Mouse (Mus musculus) spleen, postnatal 10 days (tissue): ENCODE measurements at regions not wholly inside any gene's neighbourhood (a gene's known extent, or its start where the extent isn't known, plus 50 kb on each side); places are given as distances from the start of the nearest gene placed in this dataset.

Experiments used
- DNase-seq, 2 experiments: peaks; one replicate each; pipeline ENCODE4 v3.0.0; 2021 to 2022; ENCODE audit warnings: low spot score in 2 of 2

DNA sequence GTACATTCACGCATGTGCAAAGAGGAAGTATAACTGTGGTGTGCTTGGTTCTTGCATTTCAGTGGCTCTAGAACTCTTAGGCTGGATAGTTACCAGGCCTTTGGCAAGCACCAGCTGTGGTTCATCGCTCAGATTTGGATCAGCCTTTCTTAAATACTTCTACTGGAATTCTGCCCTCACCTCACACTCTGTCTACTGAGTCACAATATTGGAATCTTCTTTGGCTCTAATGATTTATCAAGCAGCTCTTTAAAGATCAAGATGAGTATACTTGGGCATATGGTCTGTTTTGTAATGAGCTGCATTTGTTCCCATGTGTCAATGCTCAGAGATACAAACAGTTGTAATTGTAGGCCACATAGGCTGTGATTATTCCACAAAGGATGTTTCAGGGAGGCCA, 197.5 kb downstream of the Icos start:
- DNase-seq: no peak

DNA sequence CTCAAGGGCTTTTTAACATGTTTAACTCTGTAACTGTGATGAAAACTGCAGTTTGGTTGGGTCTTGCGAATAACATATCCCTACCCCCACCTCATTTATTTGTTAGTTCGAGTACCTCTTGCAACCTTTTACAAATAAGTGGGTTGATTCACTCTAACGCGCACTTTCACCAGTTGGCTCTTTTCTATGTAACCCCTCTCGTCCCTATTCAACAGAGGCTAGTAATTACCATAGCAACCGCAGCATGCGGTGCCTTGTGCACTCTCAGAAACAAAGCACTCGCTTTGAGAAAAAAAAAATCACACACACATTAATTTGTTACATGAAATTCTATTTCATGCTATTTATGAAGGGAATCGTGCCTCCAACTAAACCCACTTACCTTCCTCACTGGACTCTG, 201.7 kb downstream of the Icos start:
- DNase-seq: no peak

DNA sequence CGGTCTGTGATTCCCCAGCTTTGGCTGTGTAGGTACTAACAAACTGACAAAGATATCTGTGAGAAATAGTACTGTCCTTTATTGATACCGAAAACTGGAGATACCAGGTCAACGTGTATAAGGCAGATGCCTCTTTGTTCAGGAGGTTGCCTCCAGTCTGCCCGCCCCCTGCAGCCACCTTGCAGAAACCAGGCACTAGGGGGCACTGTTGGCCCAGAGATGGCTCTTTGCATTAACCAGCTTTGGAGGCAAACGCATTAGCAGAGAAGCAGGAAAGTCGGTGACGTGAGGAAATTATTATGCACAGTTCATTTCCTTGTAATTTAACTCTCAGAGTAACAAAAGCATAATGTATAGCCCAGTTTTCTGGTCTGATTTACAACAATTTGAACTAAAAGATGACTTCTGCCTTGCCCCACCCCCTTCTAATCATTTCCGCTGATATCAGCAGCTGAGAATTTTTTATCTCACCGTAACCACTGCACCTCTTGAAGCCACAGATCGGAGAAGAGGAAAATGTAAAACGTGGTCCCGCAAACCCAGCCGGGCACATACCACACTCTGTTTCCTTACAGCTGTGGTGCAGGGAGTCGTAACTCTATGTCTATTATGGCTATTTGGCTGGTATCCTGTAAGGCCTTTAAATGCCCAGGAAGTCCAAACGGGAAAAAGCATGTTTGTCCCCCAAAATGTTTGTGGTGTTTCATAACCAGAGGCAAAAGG, 203.5 kb downstream of the Icos start:
- peak; percentile 57 to 86 for DNase-seq

DNA sequence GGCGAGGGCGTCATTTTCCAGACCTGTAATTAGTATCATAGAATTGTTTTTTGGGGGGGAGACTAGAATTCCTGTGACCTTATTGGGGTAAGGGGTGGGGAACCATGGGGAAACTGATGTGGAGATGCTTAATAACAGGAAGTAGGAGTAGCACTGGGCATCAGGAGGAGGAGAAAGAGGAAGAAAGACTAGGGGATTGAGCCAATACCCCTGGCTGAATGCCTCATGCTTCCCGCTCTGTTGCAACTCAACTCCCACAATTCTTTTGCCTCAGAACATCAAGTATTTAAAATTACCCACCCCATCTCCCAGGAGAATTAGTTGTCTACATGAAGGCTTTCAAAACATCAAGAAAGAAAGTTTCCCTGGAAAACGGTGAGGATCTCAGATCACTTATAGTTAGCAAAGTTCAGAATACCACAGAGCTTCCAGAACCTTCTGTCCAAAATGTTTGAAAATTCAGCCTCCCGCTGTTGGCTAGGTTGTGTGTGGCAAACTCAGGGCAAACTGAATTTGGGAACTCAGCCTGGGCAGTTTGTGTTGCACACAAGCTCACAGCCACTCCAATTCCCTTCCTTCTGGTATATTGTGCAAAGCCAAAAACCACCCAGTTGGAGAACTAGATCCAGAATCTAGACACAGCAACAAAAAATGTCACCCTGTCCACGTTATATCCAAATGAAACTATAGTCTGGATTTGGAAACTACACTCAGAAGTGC, 209.8 kb downstream of the Icos start:
- no peak for DNase-seq

DNA sequence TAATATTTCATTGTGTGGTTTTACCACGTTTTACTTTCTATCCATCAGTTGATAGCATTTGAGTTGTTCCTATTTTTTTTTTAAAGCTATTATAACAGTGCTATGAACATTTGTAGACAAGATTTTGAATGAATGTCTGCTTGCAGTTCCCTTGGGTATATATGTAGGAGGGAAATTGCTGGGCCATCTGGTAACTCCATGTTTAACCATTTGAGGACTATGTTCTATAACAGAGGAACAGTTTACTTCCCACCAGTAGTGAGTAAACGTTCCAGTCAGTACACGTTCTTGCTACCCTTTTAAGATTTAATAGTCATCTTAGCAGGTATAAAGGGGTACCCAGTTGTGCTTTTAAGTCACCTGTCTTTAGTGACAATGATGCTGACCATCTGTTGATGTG, 213.2 kb downstream of the Icos start:
- DNase-seq: no peak

DNA sequence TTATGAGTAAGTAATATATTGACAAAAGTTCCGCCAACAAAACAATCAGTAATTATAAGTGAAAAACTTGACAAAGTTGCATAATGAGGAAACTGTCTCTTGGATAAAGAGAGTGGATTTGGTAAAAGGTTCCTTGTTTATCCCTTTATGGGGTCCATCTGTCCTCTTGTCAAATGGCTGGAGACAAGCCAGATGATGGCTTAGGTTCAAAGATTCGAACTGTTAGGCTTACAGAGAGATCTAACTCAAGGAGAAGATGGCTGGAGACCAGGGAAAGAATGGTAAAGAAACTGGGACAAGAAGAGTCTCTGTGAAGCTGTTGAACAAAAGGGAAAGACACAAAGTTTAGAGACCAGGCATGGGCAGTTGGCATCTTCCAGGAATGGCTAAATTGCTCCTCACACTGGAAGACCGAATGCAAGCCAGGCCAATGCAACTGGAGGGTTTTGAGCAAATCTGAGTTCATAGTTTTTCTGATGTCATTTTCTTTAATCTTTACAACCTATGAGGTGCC, 220.9 kb downstream of the Icos start:
- DNase-seq: no peak

DNA sequence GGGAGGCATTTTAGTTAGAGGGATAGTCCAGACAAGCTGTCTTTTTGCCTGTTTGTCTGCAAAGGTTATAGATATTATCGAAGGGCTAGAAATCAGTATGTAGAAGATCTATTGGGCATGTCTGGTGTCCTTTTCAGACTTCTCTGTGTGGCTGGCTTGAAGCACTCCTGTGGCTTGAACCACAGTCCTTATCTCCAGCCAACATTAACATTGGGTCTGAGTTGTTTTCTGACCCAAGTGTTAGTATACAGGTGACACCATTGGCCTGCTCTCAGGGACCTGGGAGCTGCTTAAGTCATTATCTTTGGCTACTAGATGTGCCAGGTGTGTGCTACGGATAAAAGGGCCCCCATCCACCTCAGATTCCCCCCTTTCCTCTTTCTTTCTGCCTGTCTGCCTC, 223.3 kb downstream of the Icos start:
- DNase-seq: no peak

DNA sequence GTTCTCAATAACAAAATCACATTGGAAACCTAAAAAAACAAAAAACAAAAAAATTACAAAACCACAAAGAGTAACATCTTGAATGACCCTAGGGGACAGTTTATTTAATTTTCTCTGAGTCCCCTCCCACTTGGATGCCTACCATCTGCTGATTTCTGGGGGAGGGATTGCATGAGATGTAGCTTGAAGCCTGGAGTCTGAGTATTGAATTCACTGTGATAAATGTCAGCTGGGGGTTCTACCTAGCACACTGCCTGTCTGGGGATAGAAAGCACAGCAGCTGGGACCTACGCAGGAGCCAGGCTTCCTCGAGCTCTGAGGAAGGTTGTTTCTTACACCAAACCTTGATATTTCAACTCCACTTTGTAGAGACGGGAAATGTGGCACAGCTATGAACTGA, 224.4 kb downstream of the Icos start:
- DNase-seq: no peak

DNA sequence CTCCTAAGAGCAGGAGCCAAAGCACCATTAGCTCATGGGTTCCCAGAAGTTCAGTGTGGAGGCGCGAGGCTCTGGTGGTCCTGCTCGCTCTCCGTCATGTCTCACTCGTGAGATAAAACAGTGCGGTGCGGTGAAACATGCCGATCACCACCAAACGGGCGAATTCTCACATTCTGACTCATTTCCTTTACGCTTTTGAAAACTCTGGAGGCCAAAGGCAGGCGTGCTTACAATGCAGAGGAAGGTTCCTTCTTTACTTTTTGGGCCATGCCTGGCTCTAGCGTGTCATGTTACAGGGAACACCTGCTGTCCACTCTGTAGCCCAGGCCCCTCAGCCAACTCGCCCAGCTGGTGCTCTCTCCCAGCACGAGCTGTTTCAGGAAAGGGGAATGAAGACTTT, 225.4 kb downstream of the Icos start:
- DNase-seq: no peak

DNA sequence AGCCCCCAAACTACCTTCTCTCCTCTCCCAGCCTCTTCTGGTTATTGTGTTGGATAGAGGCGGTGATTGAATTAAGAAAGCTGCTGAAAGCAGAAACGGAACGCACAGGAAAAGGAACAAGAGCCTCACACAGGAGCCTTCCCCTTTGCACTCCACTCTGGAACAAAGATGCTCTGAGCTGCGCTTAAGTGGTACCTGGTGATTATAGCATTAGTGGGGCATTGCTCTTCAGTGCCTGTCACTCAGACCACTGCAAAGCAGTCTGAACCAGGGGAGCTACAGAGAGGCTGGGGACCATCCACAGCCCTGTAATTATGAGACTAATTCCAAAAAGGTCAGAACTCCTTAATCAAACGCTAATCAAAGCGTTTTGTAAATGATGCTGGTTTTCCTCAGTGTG, 225.9 kb downstream of the Icos start:
- no peak for DNase-seq

DNA sequence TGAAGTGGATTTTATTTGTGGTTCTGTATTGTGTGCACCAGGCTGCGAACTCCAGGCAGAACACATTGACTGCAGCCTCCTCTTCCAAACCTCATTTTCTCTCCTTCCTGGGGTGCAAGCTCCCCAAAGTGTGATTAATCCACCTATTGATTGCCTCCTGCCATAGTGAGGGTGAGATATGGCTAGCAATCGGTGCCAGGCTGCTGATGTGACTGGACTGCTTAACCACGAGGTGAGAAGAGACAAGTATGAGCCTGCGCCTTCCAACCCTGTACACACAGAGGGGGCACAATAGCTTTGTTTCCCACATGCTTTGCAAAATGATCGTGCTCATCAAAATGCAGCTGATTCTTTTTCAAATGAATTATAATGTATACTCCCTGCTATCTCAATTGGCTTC, 227.4 kb downstream of the Icos start:
- no peak for DNase-seq

DNA sequence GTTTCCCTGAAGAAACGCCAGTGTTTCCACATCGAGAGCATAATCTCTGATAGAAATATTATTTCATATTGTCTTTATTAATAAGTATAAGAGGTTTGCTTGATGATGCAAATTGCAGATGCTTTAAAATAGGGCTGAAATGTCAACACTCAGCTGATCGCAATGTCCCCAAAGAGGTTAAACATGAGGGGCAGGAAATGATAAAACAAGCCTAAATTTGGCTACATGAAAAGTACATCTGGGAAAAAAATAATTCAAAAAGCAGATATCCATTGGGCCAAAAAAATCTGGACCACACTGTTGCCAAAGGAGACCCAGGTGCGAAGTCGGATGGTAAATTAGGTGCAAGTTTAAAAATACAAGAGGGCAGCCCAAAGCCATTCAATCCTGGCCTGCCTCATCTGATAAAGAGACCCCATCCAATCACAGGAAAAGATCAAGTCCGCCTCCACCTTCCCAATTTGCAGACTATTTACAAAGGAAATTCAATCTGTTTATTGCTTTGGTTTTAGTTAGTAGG, 229.2 kb downstream of the Icos start:
- DNase-seq: no peak

DNA sequence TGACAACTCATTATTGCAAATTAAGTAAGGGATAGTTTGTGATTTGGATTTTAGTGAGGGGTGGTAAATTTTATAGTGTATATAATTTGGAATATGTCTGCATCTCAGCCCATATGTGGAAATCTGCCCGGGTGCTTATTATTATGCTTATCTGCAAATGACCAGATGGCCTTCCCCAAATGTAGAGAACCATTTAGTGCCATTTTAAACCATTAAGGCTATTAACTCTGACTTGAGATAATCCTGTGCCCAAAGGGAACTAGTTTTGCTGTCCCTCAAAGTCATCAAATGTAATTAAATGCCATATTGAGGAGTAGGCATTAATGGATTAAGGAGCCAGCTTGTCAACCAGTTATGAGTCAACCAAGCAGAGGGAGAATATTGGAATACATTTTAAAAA, 230.7 kb downstream of the Icos start:
- DNase-seq: no peak

DNA sequence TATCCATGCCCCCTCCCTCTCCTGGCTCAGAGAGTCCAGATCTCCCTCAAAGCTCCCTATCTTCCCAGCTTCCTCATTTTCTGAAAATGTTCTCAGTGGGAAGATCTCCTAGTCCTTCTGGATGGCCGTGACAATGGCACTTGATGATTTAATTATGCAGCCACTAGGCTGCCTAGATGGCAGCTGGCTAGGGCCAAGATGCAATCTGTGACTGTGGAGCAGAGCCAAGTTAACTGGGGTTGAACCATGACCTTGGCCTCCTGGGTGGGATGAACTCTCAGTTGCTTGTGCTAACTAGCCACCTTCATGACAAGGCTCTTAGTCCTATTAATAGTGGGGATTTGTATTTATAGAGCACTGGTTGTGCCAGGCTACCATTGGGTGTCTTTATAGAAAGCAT, 243.4 kb downstream of the Icos start:
- DNase-seq: no peak

DNA sequence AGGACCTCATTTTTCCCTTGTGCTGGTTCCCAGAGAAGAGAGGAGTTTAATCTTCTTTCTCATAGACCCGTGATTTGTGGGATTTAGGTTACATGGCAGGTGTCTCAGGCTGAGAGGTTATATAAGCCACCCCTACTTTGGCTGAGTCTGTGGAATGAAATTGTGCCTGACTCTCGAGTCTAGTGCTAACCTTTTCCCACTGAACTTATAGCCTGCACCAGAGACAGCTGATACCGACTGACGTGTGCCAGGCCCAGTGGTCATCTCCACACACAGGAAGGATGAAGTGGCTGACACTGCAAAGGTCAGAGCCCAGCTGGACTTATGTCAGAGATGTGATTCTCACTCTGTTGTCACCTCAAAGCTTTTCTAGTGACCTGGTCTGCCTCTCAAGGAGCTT, 251.2 kb downstream of the Icos start:
- DNase-seq: no peak

DNA sequence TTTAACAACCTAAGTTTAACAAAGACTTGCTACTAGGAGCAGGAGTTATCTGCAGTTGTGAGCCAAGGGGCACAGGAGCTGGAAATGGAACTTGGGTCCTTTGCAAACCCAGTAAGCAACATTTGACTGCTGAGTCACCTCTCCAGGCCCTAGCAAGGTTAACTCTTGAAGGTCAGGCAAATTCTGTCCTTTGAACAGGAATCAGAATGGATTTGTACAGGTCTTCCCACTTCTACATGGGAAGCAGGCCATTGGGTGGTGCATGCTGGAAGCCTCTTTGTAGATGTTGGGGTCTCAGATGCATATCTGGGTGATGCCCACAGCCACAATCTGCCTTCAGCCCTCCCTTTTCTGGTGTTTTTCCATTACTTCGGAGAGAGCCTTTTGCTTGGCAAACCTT, 255.3 kb downstream of the Icos start:
- DNase-seq: no peak

DNA sequence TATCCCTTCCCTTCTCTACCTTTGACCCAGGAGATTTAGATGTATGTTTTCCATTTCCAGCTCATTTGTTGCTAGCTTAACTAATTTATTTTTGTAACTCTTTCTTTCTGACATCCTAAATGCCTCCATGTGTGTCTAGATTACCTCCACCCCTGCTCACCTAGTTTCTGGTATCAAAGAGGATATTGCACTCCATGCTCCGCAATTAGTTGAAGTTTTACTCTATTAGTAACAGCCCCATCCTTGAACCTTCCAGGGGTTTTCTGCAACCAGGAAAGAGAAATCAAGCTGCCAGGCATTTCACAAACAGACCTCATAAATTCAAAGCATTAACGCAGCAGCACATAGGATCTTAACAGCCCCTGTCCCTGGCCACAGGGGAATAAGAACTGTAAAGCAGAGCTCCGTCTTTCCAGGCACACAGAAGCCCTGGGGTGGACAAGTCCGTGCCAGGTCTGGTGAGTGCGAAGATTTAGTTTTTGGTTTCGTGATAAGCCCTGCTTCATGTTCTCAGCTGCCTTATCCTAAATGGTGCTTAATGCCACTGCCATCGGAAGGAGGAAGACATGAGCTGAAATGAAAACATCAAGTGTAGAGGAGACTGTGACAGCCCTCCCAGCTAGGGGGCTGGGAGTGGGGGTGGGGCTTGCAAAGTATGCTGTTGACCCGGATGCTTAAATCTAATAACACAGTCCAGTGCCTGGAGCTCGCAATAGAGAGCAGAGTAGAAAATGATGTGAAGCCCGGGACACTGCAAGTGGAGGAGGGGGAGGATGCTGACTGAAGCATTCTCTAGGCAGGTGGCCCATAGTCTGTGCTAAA, 256.0 kb downstream of the Icos start:
- DNase-seq: no peak

DNA sequence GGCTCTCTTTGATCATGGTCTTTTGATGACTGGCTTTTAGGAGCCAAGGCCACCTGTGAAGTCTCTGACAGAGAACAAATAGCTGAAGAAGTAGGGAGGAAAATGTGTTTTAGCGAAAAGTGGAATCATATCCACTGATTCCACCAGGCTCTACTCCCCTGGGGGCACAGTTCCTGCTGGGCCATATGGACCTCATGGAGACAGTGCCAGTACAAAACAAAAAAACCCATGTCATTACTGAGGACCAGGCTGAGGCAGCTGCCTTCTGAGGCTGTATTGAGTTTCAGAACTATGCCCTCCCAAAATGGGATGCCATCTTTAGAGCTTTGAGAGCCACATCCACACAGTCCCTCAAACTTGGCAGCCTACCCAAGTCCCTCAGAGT, 256.6 kb downstream of the Icos start:
- no peak for DNase-seq

DNA sequence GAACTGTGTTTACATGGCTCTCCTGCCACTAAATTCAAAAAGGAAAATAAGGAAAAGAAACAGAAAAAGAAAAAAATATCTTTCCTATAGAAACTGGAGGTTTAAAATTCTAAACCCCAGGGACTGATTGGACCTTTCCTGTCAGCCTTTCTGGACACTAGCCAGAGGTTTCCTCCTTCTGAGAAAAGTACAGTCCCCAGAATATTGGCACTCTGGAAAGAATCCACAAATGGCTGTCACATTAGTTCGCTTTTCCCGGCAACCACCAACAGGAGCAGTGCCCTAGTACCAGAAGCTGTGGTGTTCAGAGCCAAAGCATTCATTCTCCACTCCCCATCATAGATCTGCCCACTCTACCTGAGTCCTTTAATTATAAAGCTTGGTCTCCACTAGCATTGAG, 258.8 kb downstream of the Icos start:
- DNase-seq: no peak

DNA sequence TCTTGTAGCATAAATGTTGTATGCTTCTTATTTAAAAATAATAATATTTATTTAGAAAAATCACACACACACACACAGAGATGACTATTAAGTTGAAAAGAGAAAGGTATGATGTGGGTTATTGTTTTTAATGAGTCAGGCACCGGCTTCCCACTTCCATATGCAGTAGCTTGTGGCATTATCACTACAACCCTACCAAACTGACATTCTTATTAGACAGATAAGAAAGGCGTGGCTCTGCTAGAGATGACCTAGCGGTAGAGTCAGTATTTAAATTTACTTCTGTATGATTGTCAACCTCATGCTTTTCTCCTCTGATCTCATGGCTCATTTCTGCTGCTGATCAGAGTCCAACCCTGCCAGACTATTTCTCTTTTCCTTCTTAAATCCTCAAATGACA, 260.9 kb downstream of the Icos start:
- DNase-seq: no peak

DNA sequence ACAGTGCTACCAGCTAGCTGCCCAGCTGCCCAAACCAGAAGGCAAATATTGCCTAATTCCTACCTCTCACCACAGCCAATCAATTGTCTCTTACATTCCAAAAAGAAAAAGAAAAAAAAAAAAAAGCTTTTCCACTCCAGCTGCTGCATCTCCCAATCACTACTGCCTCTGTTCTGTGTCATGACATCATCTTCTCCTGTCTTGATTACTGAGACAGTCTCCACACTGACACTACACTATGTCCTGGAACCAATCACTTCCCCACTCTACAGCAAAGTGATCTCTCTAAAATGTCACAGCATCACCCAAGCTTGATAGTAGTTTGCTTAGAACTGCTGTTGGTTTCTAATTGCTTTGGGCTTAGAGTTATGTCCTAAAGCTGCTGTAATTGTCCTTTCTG, 279.8 kb downstream of the Icos start:
- DNase-seq: no peak

DNA sequence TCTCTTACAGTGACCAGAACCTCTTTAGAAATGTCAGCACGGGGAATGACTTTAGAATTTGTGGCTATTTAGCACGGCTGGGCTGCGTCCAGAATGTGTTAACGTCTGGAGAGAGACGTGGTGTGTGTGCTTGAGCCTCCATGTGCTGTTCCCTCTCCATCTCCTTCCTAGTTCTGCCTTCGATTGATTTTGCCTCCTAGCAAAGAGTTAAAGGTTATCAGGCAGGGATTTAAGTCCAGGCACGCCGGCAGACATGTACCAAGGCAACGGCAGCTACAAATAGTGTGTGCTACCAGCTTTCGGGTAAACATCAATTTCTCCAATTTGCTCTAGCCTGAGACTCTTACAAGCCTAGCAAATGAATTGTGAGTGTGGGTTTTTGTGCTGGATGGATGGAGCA, 285.7 kb downstream of the Icos start:
- DNase-seq: no peak
